Mouse (Mus musculus) lung, postnatal 10 days (tissue): Measurements from ENCODE around the gene Ltbp4.
A peak's percentile ranks its signal among the peaks of the same experiment; 100 is the strongest.

Experiments used
- DNase-seq: peaks from one replicate; pipeline ENCODE4 v3.0.0; 2021

Ltbp4 gene

GRCm38 (mm10) chr7:27355261-27355660, 17.8 kb upstream of the Ltbp4 start:
- DNase-seq = no peak

- DNase-seq = no peak
These were observed 17.3 kb upstream of the Ltbp4 start for GRCm38 (mm10) chr7:27354783-27355182.

- peak; percentile 63 for DNase-seq
These were observed 16.7 kb upstream of the Ltbp4 start for GRCm38 (mm10) chr7:27354144-27354543.

GRCm38 (mm10) chr7:27345444-27345843, 8.0 kb upstream of the Ltbp4 start:
- DNase-seq = no peak

GRCm38 (mm10) chr7:27342595-27342994, 5.1 kb upstream of the Ltbp4 start:
- peak; percentile 58 for DNase-seq

- no peak for DNase-seq
These were observed 2.0 kb upstream of the Ltbp4 start for GRCm38 (mm10) chr7:27339519-27339918.

GRCm38 (mm10) chr7:27339114-27339513, 1.6 kb upstream of the Ltbp4 start:
- DNase-seq = no peak

- DNase-seq = peak; percentile 95
These were observed 1.3 kb downstream of the Ltbp4 start for GRCm38 (mm10) chr7:27335928-27336823.

- DNase-seq = peak; percentile 36
These were observed 2.3 kb downstream of the Ltbp4 start for GRCm38 (mm10) chr7:27335011-27335720.

- DNase-seq = peak; percentile 82
These were observed 3.0 kb downstream of the Ltbp4 start for GRCm38 (mm10) chr7:27334405-27334911.

GRCm38 (mm10) chr7:27333316-27333941, 4.1 kb downstream of the Ltbp4 start:
- DNase-seq = peak; percentile 54

GRCm38 (mm10) chr7:27332353-27333199, 4.9 kb downstream of the Ltbp4 start:
- DNase-seq = peak; percentile 94

GRCm38 (mm10) chr7:27331854-27332253, 5.6 kb downstream of the Ltbp4 start:
- peak; percentile 63 for DNase-seq

- peak; percentile 81 for DNase-seq
These were observed 6.0 kb downstream of the Ltbp4 start for GRCm38 (mm10) chr7:27331541-27331851.

- peak; percentile 99 for DNase-seq
These were observed 6.6 kb downstream of the Ltbp4 start for GRCm38 (mm10) chr7:27330709-27331540.

GRCm38 (mm10) chr7:27329981-27330380, 7.5 kb downstream of the Ltbp4 start:
- DNase-seq = no peak

GRCm38 (mm10) chr7:27329326-27329947, 8.1 kb downstream of the Ltbp4 start:
- peak; percentile 93 for DNase-seq

GRCm38 (mm10) chr7:27328648-27329047, 8.8 kb downstream of the Ltbp4 start:
- DNase-seq = peak; percentile 56

GRCm38 (mm10) chr7:27328161-27328560, 9.3 kb downstream of the Ltbp4 start:
- no peak for DNase-seq

GRCm38 (mm10) chr7:27327500-27327899, 10.0 kb downstream of the Ltbp4 start:
- no peak for DNase-seq
